Mouse (Mus musculus) limb, embryonic 10.5 days (tissue): ENCODE data around the gene Lingo1. TPM values are rescaled to one million over a fixed set of nuclear protein-coding genes. Genes with fewer than 3 reads are reported as not detected.
A peak's percentile ranks its signal among the peaks of the same experiment; 100 is the strongest.

Source experiments
- DNase-seq: peaks from one replicate; pipeline ENCODE4 v3.0.0-alpha.2; 2017; ENCODE audit warnings: low spot score
- H3K27ac ChIP-seq: fragments of 300-500 bp; sonication (generic); 2 replicates; pipeline ENCODE4 v1.5.1; 2016; ENCODE audit warnings: mild to moderate bottlenecking
- H3K27me3 ChIP-seq: fragments of 300-500 bp; sonication (generic); 2 replicates; pipeline ENCODE4 v1.6.1; 2016; ENCODE audit warnings: low read depth, mild to moderate bottlenecking; ENCODE audit not compliant: poor library complexity, severe bottlenecking
- H3K36me3 ChIP-seq: fragments of 300-500 bp; sonication (generic); 2 replicates; pipeline ENCODE4 v1.6.1; 2016; ENCODE audit warnings: mild to moderate bottlenecking, moderate library complexity
- H3K4me1 ChIP-seq: fragments of 300-500 bp; sonication (generic); 2 replicates; pipeline ENCODE4 v1.6.1; 2016
- H3K4me3 ChIP-seq: fragments of 300-500 bp; sonication (generic); 2 replicates; pipeline ENCODE4 v1.5.1; 2016; ENCODE audit warnings: mild to moderate bottlenecking, moderate library complexity
- H3K9me3 ChIP-seq: fragments of 300-500 bp; sonication (generic); replicated peaks from 2 replicates; pipeline ENCODE4 v1.6.1; 2016; ENCODE audit warnings: mild to moderate bottlenecking
- WGBS: fragments of 180-500 bp; shearing (Covaris S2); methylation state at CpG from one replicate; pipeline ENCODE4 v1.1.7; 2016; 5-methylcytosine and 5-hydroxymethylcytosine counted together
- polyA plus RNA-seq: library from polyadenylated mRNA; unstranded; fragments of >200 nt; fragmentation: Nextera tagmentation; extraction: Ambion mirVana; gene quantifications from 2 replicates; pipeline ENCODE4 v1.2.1, GENCODE M21; 2016

Lingo1 gene
- polyA plus RNA-seq, 1 experiment from 2014 or later: 1.8 TPM

GRCm38 (mm10) chr9:56712667-56713369 lies 83.5 kb downstream of the Lingo1 start:
- no peak for DNase-seq
- Histone ChIP-seq H3K4me1 (no peaks in the 10 kb centered on the region; the same call in 1 of the 2 replicates), H3K36me3 (no peaks in the 10 kb centered on the region), H3K9me3 (no peaks in the 10 kb centered on the region), H3K27ac (no peak overlapping the region), H3K27me3 (peaks cover 4% of the 10 kb centered on the region; the same call in 1 of the 2 replicates), H3K4me3 (no peak overlapping the region)
- 71% methylated on average over 14 of the region's 14 CpGs for WGBS

GRCm38 (mm10) chr9:56710958-56711357 lies 85.3 kb downstream of the Lingo1 start:
- Histone ChIP-seq H3K36me3 (no peaks in the 10 kb centered on the region), H3K4me1 (peaks cover 14% of the 10 kb centered on the region), H3K27me3 (peaks cover 4% of the 10 kb centered on the region; the same call in 1 of the 2 replicates), H3K9me3 (no peaks in the 10 kb centered on the region), H3K4me3 (no peak overlapping the region), H3K27ac (no peak overlapping the region)
- 83% methylated on average over 6 of the region's 6 CpGs for WGBS
- no peak for DNase-seq

- no peak overlapping the region for H3K4me3 ChIP-seq
- peak; percentile 60 for DNase-seq
- 42% methylated on average over 15 of the region's 15 CpGs for WGBS
These were observed 89.7 kb downstream of the Lingo1 start for GRCm38 (mm10) chr9:56706482-56707085.

GRCm38 (mm10) chr9:56701394-56701793 lies 94.9 kb downstream of the Lingo1 start:
- Histone ChIP-seq H3K4me1 (peaks cover 15% of the 10 kb centered on the region), H3K4me3 (no peak overlapping the region), H3K27ac (peak overlapping the region; percentile 37; the same call in 1 of the 2 replicates), H3K9me3 (no peaks in the 10 kb centered on the region), H3K36me3 (no peaks in the 10 kb centered on the region), H3K27me3 (0 out of 2 replicates have a peak, but pooled peaks cover 6% of the 10 kb centered on the region)
- no peak for DNase-seq
- WGBS: 69% methylated on average over 3 of the region's 3 CpGs

More at GRCm38 (mm10) chr9:56706482-56707085, 89.7 kb downstream of the Lingo1 start:
- H3K9me3 ChIP-seq: no peaks in the 10 kb centered on the region
- peaks cover 4% of the 10 kb centered on the region; the same call in 1 of the 2 replicates for H3K27me3 ChIP-seq
- 0 out of 2 replicates have a peak overlapping the region, but pooled peaks have one; percentile 16 for H3K27ac ChIP-seq
- H3K36me3 ChIP-seq: no peaks in the 10 kb centered on the region
- peaks cover 15% of the 10 kb centered on the region for H3K4me1 ChIP-seq

- H3K4me3 ChIP-seq: no peak overlapping the region
- H3K36me3 ChIP-seq: no peaks in the 10 kb centered on the region
- peaks cover 10% of the 10 kb centered on the region for H3K4me1 ChIP-seq
- 58% methylated on average over 8 of the region's 8 CpGs for WGBS
- H3K27me3 ChIP-seq: 0 out of 2 replicates have a peak, but pooled peaks cover 6% of the 10 kb centered on the region
- DNase-seq: no peak
- peak overlapping the region; percentile 37; the same call in 1 of the 2 replicates for H3K27ac ChIP-seq
- H3K9me3 ChIP-seq: no peaks in the 10 kb centered on the region
These were observed 95.4 kb downstream of the Lingo1 start for GRCm38 (mm10) chr9:56700866-56701265.

GRCm38 (mm10) chr9:56698715-56699370 lies 97.4 kb downstream of the Lingo1 start:
- Histone ChIP-seq H3K27ac (no peak overlapping the region), H3K4me1 (peaks cover 10% of the 10 kb centered on the region), H3K4me3 (no peak overlapping the region), H3K36me3 (no peaks in the 10 kb centered on the region), H3K9me3 (no peaks in the 10 kb centered on the region), H3K27me3 (peaks cover 6% of the 10 kb centered on the region; the same call in 1 of the 2 replicates)
- 70% methylated on average over 7 of the region's 7 CpGs for WGBS
- no peak for DNase-seq

- no peaks in the 10 kb centered on the region for H3K9me3 ChIP-seq
- peaks cover 8% of the 10 kb centered on the region; the same call in 1 of the 2 replicates for H3K27me3 ChIP-seq
- no peaks in the 10 kb centered on the region for H3K36me3 ChIP-seq
- DNase-seq: no peak
- H3K27ac ChIP-seq: no peak overlapping the region
- H3K4me3 ChIP-seq: no peak overlapping the region
- H3K4me1 ChIP-seq: peaks cover 13% of the 10 kb centered on the region
- 85% methylated on average over 3 of the region's 3 CpGs for WGBS
These were observed 102.2 kb downstream of the Lingo1 start for GRCm38 (mm10) chr9:56694079-56694478.

- no peak for DNase-seq
- Histone ChIP-seq H3K36me3 (no peaks in the 10 kb centered on the region), H3K9me3 (no peaks in the 10 kb centered on the region), H3K4me3 (no peak overlapping the region), H3K27me3 (peaks cover 8% of the 10 kb centered on the region; the same call in 1 of the 2 replicates), H3K4me1 (peaks cover 25% of the 10 kb centered on the region), H3K27ac (no peak overlapping the region)
- 85% methylated on average over 3 of the region's 3 CpGs for WGBS
These were observed 105.0 kb downstream of the Lingo1 start for GRCm38 (mm10) chr9:56691226-56691625.

GRCm38 (mm10) chr9:56690679-56691078 lies 105.6 kb downstream of the Lingo1 start:
- no peaks in the 10 kb centered on the region for H3K36me3 ChIP-seq
- H3K4me1 ChIP-seq: peaks cover 29% of the 10 kb centered on the region
- DNase-seq: no peak
- H3K27me3 ChIP-seq: peaks cover 8% of the 10 kb centered on the region; the same call in 1 of the 2 replicates
- no peaks in the 10 kb centered on the region for H3K9me3 ChIP-seq
- WGBS: 89% methylated on average over 1 of the region's 1 CpGs
- H3K27ac ChIP-seq: no peak overlapping the region
- no peak overlapping the region for H3K4me3 ChIP-seq

- 84% methylated on average over 5 of the region's 5 CpGs for WGBS
- H3K36me3 ChIP-seq: no peaks in the 10 kb centered on the region
- no peak overlapping the region for H3K4me3 ChIP-seq
- no peaks in the 10 kb centered on the region for H3K9me3 ChIP-seq
- no peak for DNase-seq
- H3K27ac ChIP-seq: no peak overlapping the region
- no peaks in the 10 kb centered on the region for H3K27me3 ChIP-seq
- H3K4me1 ChIP-seq: peaks cover 29% of the 10 kb centered on the region
These were observed 108.8 kb downstream of the Lingo1 start for GRCm38 (mm10) chr9:56687490-56687889.

- no peak for DNase-seq
These were observed 109.2 kb downstream of the Lingo1 start for GRCm38 (mm10) chr9:56687145-56687477.

GRCm38 (mm10) chr9:56686339-56687144 lies 109.7 kb downstream of the Lingo1 start:
- WGBS: 54% methylated on average over 14 of the region's 14 CpGs
- Histone ChIP-seq H3K4me3 (no peak overlapping the region), H3K36me3 (no peaks in the 10 kb centered on the region), H3K9me3 (no peaks in the 10 kb centered on the region), H3K27ac (peak overlapping the region; percentile 47), H3K27me3 (no peaks in the 10 kb centered on the region; the same call in 1 of the 2 replicates), H3K4me1 (peaks cover 29% of the 10 kb centered on the region)
- no peak for DNase-seq

More at GRCm38 (mm10) chr9:56687145-56687477, 109.2 kb downstream of the Lingo1 start:
- H3K9me3 ChIP-seq: no peaks in the 10 kb centered on the region
- 94% methylated on average over 1 of the region's 1 CpGs for WGBS
- no peak overlapping the region for H3K4me3 ChIP-seq
- H3K27ac ChIP-seq: peak overlapping the region; percentile 47; the same call in 1 of the 2 replicates
- H3K27me3 ChIP-seq: no peaks in the 10 kb centered on the region
- no peaks in the 10 kb centered on the region for H3K36me3 ChIP-seq
- peaks cover 29% of the 10 kb centered on the region for H3K4me1 ChIP-seq
